Mouse (Mus musculus) A20 (cell line): ENCODE results near the gene Phgr1.

ENCODE experiments used
- DNase-seq: peaks from one replicate; pipeline ENCODE4 v3.0.0-alpha.2; 2011; ENCODE audit warnings: low read depth, low spot score

The Phgr1 gene

DNA sequence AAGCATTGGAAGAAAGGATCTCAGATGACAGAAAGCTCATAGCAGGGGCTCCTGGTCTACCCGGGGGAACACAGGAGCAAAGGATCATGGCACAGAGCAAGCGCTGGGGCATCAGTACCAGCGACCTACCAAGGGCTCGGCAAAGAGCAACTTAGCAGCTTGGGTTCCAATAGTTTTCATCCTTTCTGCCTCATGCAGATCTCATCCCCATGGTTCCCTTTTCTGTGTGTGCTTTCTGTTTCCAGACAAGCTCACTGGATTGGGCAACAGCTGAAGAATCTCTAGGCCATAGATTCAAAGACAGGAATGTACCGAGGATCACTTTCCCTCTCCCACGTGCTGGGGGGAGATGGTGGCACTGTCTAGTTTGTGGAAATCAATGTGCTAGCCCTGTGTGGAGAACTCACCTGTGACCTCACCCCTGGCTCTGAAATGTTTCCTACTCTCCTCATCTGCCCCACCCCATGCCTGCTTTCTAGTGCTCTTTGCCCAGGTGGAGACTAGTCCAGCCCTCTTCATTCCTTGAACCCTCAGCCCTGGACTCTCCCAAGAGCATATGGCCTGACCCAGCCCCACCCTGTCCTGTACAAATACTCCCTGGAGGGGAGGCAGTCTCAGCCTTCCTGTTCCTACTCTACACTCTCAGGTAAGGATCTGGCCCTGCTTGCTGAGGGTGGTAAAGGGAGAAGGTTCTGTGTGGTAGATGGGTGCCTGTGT, at the start of gene Phgr1:
Phgr1 (plus strand) TSS at position 612 of the 717 bp plus-strand sequence.
- DNase-seq = no peak

DNA sequence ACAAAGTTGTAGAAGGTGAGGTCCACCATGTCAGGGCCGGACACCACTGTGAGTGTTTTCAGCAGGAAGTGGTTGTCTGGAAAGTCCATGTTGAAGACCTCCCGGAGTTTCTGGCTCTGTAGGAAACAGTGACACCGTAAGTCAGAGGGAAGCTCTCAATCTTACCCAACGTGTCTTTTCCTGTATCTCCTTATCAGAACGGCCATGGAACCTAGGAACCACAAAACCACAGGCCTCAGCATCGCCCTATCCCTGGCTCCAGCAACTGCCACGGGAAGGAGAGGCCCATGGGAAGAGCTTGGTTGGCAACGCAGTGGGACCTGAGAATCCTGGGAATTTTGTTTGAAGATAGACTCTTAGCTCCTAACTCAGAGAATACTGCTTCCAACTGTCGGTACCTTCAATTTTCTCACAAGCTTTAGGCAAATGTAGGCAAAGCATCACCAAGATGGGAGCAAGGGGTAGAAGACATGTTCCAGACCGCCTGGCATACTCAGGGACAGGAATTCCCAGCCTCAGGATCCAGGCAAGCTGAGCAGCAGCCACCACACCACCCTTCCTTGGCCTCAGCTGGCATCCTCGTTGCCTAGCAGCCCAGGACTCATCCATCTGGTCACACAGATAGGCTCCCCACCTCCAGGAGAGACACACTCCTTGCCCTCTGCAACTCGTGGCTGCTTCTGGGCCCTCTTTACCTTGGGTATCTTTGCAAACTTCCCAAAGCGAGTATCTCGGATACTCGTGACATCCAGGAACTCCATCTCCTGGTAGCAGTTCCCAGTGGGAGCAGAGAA, 48.7 kb upstream of the Phgr1 start:
- DNase-seq = no peak

DNA sequence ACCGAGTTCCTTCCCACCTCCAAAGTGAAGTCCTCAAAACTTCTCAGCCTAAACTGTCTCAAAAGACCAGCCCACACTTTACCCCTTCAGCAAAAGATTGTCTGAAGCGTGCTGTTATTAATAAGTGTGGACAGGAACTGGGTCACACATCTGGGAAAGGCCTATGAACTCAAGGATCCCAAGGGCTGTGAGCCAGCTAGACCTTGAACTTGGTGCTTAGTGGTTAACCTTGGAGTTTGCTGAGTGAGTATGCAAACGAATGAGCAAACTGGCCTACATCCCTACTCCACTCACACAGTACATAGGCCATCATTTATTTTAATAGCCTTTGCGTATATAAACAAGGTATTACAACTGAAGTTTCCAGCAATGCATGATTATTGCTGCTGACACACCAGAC, 47.1 kb upstream of the Phgr1 start:
- no peak for DNase-seq

DNA sequence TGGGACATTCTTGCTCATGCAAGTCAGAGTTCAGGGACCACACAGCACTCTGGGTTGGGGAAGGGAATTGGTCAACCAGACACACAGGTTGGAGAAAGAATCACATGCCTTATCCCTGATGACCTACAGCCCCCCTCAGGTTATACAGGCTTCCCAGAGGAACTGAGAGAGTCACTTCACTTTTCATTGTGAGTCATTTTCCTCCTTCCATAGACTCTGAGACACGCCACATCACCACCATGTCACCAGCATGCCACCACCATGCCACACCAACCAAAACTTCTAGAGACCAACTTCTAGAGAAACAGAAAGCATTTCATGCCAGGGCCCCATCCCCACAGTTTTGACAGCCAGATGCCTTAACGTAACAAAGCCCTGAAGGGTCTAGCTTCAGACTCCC, 45.7 kb upstream of the Phgr1 start:
- DNase-seq = no peak

DNA sequence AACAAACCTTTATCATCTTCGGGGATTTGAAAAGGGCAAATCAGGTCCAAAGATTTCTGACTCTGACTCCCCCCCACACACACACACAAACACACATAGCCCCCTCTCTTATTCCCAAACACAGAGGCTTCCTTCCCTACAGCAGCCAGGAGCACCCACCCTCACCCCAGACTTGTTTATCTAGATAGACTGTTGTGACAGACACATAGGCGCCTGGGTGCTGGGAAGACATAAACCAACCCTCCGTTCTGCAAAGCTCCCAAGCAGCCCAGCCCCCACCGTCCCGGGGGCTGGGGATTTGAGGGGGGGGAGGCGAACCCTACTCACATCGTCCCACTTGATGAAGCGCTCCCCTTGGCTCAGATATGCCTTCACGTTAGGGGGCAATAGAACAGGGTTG, 44.7 kb upstream of the Phgr1 start:
- no peak for DNase-seq

DNA sequence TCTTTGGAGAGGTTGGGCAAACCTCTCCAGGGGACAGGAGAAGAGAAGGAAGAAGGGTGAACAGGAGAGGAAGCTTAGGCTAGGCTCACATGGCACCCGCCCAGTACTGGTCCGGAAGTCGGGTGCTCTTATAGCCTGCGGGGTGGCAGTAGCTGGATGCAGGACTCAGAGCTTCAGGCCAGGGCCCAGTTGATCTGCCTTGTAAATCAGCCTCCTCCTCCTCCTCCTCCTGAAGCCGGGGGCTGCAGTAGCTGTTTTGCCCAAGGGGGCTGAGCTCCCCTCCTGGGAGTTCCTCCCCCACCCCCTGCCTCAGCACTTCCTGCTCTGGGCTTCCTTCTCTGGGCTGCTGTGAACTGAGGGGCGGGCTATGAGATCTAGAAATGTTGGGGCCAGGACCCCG, 44.2 kb upstream of the Phgr1 start, which contains the start of gene Plcb2:
Plcb2 (minus strand) TSS at position 102 of the 400 bp plus-strand sequence.
- no peak for DNase-seq

DNA sequence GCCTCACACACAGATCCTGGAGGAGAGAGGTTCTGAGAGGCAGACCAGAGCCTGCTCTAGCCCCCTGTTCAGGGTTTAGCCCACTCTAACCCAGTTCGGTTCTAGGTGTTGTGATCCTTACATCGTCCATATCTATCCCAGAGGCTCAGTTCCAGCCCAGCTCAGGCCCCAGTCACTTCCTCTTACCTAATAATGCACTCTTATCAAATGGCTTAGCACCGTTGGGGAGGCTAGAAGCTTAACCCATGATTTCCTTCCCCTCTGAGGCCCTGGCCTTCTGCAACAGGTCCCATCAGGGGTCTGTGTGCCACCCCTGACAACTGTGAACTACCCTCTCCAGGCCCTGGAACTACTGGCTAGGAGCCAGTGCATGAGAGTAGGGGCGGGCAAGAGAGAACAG, 43.4 kb upstream of the Phgr1 start:
- no peak for DNase-seq

DNA sequence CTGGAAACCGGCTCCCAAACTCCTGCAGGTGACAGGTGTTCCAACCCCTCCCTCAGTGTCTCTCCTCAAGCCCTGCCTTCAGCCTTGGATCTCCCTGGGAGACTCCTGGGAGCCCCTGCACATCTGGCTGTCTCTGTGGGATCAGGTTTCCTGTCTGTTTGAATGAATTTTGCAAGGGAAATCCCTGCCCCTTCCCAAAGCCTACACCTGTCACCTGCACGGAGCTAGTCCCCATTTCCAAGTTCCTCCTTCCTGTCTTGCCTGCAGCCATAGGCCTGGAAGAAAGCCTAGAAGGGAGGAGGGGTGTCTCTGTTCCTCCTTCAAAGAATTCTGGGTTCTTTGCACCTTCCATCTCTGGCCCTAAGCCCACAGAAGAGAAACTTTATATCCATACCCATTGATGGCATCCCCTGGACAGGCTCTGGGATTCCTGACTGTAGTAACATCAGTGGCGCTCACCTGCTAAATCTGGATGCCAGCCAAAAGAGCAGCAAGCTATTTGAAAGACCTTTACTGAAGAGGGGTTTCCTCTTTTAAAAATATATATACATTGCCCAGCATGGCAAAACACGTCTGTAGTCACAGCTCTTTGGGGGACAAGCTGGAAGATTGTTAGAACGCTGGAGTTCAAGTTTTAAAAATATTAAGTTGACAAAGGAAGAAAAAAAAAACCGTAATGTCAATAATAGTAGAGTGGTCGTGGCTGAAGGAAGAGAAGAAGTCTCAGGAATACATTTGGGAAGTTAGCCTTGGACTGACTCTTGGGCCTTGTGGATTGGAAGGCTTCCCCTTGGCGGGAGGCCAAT, 42.5 kb upstream of the Phgr1 start:
- DNase-seq = no peak

DNA sequence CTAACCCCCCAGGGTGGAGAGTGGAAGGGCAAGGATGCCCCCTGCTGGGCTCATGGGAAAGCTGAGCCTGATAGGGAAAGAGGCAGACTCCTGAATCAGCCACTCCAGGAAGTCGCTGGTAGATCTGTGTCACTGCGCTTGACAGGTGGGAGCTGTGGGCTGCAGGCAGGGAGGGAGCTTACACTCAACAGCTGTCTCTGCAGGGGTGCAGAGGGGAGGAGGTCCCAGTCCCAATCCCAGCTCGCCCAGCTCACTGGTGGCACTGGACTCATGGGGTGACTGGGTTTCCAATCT, 42.0 kb upstream of the Phgr1 start:
- peak; percentile 38 for DNase-seq

DNA sequence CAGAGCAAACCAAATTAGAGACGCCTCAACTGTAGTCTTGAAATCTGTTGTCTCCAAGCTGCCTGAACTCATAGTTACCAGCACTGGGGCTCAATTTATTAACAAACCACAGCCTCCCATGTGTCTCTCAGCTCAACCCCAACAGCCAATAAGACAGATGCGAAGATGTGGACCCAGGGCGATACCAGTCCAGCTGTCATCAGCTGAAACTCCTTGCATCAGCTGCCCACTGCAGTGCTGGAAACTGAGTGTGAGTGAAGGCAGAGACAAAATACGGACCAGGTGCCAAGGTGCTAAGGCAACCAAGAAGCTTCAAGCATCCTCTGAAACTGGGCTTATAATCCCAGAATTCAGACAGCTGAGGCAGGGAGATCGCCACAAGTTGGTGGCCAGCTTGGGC, 40.6 kb upstream of the Phgr1 start:
- no peak for DNase-seq

DNA sequence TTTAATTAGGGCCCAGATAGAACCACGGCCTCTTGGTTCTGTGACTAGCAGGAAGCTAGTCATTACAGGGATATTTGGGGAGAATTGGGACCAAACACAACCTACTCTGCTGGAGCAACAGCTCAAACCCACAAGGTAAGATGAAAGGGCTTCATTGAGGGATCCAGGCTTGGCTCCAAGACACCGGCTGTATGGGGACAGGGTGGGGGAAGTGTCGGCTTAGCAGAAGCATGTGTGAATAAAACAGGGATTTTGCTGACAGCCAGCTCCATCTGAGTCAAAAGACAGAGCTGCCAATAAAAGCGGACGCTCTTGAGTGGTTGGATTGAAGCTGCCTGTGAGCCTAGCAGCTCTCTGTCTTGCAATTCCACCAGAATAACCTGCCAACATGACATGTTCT, 39.2 kb upstream of the Phgr1 start:
- no peak for DNase-seq

DNA sequence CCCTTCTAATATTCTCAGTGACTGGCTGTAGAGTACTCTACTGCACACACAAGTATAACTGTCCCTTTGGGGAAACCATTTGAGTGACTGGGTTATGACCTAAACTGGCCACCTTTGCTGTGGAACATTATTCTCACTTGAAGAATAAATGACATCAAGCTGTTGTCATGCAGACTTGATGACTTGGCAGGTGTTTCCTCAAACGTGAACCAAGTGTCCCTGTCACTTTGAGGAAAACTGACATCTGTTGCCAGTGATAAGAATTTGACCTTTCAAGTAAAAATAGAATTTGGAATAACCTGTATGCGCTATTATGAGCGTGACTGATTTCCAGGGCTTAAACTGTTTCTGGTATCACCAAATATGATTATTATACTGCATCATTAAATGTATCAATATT, 32.2 kb upstream of the Phgr1 start:
- DNase-seq = no peak

DNA sequence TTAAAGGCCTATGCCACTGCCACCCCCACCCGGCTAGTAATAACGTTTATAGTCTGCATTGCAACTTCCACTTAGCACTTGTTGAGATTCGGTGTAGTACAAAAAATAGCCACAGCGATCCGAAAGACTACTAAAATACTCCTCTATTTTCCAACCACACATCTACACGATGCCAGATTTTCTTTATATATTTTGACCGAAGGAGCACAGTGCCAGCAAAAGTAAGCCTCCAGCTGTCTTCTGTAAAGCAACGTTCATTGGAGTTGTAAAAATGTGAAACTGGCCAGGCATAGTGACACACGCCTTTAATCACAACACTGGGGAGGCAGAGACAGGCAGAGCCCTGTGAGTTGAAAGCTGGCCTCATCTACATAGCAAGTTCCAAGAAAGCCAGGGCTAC, 31.4 kb upstream of the Phgr1 start:
- no peak for DNase-seq

DNA sequence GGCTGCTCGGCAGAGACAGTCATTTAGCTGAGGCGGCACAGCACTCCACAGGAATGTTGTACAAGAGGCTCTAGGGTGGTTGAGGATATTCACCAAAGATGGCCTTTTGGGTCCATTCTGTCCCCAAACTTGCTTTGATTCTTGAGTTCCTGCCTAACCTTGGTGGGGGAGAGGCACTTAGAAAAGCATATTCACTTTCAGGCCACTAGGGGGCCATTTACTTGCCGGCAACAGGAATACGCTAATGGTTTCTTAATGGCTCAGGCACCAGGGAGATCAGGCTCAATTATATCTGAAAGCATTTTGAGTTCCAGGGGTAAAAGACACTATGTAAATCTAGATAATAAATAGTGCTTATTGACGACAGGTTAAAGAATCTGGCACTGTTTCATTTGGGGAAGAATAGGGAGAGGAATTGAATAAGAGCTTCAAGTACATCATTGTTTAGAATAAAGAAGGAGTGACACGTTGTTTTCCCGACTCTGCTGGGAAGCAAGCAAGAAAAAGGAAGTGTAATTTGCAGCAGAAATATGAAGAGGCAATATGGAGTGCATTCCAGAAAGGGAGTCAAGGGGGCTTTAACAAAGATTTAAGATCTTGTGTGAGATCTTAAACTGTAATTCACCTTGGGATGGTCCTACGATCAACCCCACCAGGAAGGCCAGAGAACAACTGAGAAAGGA, 29.2 kb upstream of the Phgr1 start:
- peak; percentile 69 for DNase-seq

DNA sequence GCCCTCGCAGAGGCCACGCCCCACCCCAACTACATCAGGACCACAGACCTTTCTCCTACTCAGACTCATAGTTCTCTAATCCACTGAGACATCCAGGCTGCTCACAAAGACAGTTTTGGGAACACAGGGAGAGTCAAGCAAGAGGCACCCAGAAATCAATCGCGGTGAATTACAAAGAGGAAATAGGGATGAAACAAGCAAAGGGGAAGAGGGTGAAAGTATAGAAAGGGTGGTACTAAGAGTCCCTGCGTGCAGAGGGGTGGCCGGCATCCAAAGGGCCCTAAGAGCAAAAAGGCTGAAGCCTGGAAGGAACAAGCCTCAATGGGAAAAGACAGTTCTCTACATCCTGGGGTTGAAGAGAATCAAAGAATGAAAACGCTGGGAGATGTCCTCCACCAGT, 27.9 kb upstream of the Phgr1 start:
- no peak for DNase-seq

DNA sequence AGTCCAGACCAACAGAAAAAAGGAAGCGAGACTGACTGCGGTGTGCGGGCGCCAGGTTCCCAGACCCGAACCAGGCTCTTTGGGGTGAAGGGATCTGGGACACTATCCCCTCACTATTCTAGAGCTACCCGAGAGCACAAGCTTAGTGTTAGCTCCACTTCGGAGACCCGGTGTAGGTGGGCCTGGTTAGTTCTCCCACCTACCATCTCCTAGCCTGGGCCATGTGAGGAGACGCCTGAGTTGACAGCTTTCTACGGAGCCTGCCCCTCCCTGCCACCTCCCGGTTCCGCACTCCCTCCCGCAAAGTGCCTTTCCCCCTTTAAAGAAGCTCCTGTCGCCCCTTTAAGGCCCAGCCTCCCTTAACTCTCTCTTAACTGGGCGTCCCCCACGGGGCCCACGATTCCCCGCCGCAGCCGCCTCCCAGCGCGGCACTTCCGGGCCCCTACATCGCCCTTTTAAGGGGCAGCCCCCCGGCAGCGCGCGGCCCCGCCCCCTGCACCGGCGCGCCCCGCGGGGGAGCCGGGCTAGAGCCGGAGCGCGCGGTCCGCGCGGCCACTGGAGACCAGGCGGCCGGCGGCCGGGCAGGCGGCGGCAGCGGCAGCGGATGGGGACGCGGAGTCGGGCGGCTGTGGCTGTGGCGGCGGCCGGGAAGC, 27.2 kb upstream of the Phgr1 start, which contains the start of gene Inafm2:
Inafm2 (plus strand) TSS at position 527 of the 653 bp plus-strand sequence.
- DNase-seq = peak; percentile 93

DNA sequence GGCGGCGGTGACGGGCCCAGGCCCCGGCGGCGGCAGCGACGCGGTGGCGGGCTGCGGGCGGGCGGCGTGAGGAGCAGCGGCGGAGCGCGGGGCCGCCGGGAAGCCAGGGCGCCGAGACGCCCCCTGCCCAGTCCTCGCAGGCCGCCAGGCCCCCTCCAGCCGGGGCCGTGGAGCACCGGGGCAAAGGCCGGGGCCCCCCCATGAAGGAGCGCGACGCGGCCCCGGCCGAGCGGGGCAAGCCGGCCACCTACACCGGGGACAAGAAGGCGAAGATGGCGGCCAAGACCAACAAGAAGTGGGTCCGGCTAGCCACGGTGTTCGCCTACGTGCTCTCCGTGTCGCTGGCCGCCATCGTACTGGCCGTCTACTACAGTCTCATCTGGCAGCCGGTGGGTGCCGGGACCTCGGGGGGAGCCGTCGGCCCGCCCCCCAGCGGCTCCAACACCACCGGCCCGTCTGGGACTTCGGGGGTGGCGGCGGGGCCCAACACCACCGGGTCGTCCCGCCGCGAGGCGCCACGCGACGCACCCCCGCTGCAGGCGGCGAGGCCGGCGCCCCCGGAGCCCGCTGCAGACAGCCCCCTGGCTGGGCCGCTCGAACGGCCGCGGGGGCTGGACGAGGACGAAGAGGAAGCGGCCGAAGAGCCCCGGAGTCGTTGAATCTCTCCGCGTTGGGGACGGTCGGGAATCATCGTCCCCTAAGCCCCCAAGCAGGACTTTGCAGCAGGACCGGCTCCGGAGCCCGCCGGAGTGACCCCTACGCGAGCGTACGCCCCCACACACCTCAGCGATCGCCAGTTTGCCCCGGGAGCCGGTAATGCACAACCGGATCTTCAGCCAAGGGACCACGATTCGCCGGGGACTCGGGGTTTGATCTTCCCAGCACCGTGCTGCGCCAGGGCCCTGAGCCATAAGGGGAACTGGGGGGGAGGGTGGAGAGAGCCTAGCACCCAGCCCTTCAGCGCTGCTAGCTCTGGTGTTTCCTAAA, 26.4 kb upstream of the Phgr1 start:
- DNase-seq = peak; percentile 68

DNA sequence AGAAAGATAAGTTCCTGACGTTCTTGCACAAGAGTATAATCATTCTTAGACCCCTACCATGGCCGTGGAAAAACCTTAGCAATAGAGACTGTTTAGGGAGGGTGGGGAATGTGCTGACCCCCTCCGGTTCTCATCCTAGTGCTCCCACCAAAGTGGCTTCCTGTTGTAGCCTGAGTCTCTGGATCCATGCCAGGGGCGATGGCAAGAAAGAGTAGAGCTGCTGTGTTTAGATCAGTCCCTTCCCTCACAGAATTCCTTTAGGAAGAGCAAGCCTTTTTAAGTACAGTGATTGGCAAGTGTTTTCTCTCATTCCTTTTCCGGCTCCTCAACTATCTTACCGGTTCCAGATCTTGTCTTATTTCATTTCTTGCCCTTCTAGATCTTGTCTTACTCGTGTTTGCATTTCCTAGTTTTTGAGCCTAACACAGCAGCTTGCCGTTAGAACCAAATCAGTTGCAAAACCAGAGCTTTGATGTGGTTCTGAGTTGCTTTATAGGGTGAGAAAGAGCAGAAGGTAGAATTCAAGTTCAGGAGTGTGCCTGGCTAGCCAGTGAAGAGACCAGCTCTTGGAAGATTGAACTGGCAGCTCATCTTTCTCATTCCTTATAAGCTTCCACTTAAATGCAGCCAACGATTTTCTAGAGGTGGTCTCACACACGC, 25.1 kb upstream of the Phgr1 start:
- no peak for DNase-seq

DNA sequence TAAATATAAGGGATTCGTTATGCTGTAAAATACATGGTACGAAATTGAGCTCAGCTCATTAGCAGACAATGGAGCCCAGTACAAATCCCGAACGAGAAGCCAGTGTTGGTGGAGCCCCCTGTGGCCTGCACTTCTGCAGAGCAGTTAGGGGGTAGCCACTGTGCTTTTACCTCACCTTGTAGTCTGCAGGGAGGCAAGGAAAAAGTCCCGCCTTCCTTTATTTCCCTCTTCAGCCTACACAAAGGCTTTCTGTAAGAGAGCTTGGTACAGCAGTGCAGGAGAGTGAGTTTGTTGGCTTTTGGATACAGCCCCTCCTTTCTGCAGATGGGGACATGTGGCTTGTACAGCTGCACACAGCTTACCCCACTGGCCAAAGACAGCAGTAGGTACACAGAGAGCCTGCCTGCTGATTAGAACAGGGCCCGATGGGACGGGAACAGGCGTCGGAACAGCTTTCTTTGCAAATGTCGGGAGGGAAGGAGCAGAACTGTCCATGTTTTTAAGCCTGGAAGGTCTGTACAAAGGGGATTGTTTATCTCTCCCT, 23.2 kb upstream of the Phgr1 start:
- DNase-seq = no peak
